Mouse (Mus musculus) lung, embryonic 14.5 days (tissue): ENCODE data around the gene Gm826. TPM values are rescaled to one million over a fixed set of nuclear protein-coding genes. Genes with fewer than 3 reads are reported as not detected.
A peak's percentile ranks its signal among the peaks of the same experiment; 100 is the strongest.

Source experiments
- ATAC-seq: fragments of 200-750 bp; cut with Nextera tagmentation; 2 replicates; pipeline ENCODE4 v1.8.0; 2017; ENCODE audit warnings: mild to moderate bottlenecking, moderate TSS enrichment, moderate library complexity; ENCODE audit not compliant: insufficient read depth
- DNase-seq: peaks from one replicate; pipeline ENCODE4 v3.0.0-alpha.2; 2015
- H3K27ac ChIP-seq: fragments of 300-500 bp; sonication (generic); 2 replicates; pipeline ENCODE4 v1.5.1; 2014; ENCODE audit warnings: low read depth, mild to moderate bottlenecking, moderate library complexity
- H3K27me3 ChIP-seq: fragments of 300-500 bp; sonication (generic); 2 replicates; pipeline ENCODE4 v1.6.1; 2014; ENCODE audit warnings: low read length, control low read depth; ENCODE audit not compliant: insufficient read depth
- H3K36me3 ChIP-seq: fragments of 300-500 bp; sonication (generic); 2 replicates; pipeline ENCODE4 v1.6.1; 2014; ENCODE audit warnings: control low read depth; ENCODE audit not compliant: insufficient read depth
- H3K4me1 ChIP-seq: fragments of 300-500 bp; sonication (generic); 2 replicates; pipeline ENCODE4 v1.6.1; 2014; ENCODE audit warnings: antibody characterized with exemption, control low read depth; ENCODE audit not compliant: insufficient read depth
- H3K4me2 ChIP-seq: fragments of 300-500 bp; sonication (generic); 2 replicates; pipeline ENCODE4 v1.6.1; 2014; ENCODE audit warnings: mild to moderate bottlenecking
- H3K4me3 ChIP-seq: fragments of 300-500 bp; sonication (generic); 2 replicates; pipeline ENCODE4 v1.5.1; 2014; ENCODE audit warnings: low read depth, low read length
- H3K9ac ChIP-seq: fragments of 300-500 bp; sonication (generic); 2 replicates; pipeline ENCODE4 v1.6.1; 2014
- H3K9me3 ChIP-seq: fragments of 300-500 bp; sonication (generic); 2 replicates; pipeline ENCODE4 v1.6.1; 2016; ENCODE audit warnings: low read depth, low read length, control low read depth
- CTCF ChIP-seq: IDR thresholded peaks from 2 replicates; pipeline ENCODE4 v1.5.1; 2016; ENCODE audit warnings: antibody characterized with exemption, low read depth
- WGBS: fragments of 180-500 bp; shearing (Covaris S2); extraction: QIAGEN DNeasy Blood & Tissue Kit; methylation state at CpG from one replicate; pipeline ENCODE4 v1.1.7; 2014; 5-methylcytosine and 5-hydroxymethylcytosine counted together
- polyA plus RNA-seq: library from polyadenylated mRNA; unstranded; fragments of >200 nt; fragmentation: Nextera tagmentation; extraction: Ambion mirVana; gene quantifications from 2 replicates; pipeline ENCODE4 v1.2.1, GENCODE M21; 2014

Gm826 gene
- polyA plus RNA-seq, 1 experiment from 2014 or later: 0.70 TPM

DNA sequence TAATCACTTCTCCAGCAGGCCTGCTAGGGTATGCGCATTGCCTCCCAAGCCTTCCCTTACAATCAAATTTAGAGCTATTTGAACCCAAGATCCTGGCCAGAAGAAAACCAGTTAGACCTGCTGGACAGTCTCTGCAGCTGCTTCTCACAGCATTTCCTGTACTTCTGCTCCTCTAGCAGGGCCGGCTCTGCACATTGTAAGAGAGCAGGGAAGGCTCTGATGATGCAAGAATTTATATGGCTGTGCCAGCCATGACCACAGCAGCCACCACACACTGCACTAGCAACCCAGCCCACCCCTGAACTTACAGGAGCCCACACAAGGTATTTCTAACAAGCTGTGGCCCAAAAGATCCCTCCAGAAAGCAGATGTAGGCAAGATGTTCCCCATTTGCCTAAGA is 19.6 kb upstream of the Gm826 start:
- Histone ChIP-seq H3K4me3 (no peak overlapping the region), H3K4me1 (0 out of 2 replicates have a peak, but pooled peaks cover 4% of the 10 kb centered on the region), H3K9me3 (no peaks in the 10 kb centered on the region), H3K9ac (no peak overlapping the region), H3K4me2 (no peak overlapping the region), H3K27ac (peak overlapping the region; percentile 30; the same call in 1 of the 2 replicates), H3K27me3 (peaks cover 13% of the 10 kb centered on the region), H3K36me3 (no peaks in the 10 kb centered on the region)
- peak; percentile 85 for ATAC-seq
- WGBS: 39% methylated on average over 2 of the region's 2 CpGs
- peak; percentile 72 for DNase-seq
- TF ChIP-seq CTCF: no peak

DNA sequence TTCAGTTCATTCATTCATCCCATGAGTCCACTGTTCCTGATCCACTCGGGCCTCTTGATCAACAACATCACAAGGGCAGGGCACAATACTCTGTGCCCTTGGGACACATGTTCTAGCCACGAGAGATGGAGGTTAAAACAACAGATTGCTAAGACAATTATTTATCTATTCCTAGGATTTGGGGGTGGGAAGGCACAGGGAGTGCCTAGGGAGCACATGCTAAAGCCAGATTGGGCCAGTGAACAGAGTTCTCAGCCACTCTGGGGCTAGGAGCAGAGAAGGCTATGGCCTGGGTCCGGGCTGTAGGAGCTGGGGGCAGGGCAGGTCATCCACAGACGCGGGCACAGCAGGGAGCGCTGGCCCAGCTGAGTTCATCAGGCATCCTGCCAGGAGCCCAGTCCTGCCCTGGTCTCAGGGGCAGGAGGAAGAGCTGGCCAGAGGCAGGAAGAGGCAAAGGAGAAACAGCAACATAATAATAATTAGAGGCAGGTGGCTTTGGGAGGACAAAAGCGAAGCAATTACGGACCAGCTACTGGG is 17.1 kb upstream of the Gm826 start:
- Histone ChIP-seq H3K27ac (no peak overlapping the region), H3K4me2 (no peak overlapping the region), H3K36me3 (no peaks in the 10 kb centered on the region), H3K27me3 (no peaks in the 10 kb centered on the region), H3K4me1 (0 out of 2 replicates have a peak, but pooled peaks cover 4% of the 10 kb centered on the region), H3K4me3 (no peak overlapping the region), H3K9me3 (no peaks in the 10 kb centered on the region), H3K9ac (no peak overlapping the region)
- ATAC-seq (no peak), DNase-seq (no peak)
- no peak for TF ChIP-seq CTCF
- 35% methylated on average over 8 of the region's 8 CpGs for WGBS

DNA sequence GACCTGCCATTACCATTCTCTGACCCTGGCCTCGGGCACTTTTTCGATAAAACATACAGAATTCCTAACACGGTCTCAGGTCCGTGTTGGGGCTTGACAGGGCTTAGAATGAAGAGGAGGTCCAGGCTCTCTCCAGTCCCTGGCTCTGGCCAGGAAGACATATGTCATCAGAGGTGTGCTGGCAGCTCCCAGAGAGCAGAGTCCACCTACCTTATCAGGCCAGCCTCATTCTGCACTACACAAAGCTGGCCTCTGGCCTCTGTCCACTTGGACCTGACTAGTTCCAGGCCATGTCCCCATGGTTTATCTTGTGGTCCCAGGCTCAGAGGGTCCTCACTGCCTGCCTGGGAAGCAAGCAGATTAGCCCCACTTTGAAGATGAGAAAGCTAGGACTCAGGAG is 15.6 kb upstream of the Gm826 start:
- Histone ChIP-seq H3K27ac (no peak overlapping the region), H3K4me3 (no peak overlapping the region), H3K4me2 (no peak overlapping the region), H3K27me3 (no peaks in the 10 kb centered on the region), H3K4me1 (0 out of 2 replicates have a peak, but pooled peaks cover 4% of the 10 kb centered on the region), H3K9me3 (no peaks in the 10 kb centered on the region), H3K9ac (no peak overlapping the region), H3K36me3 (no peaks in the 10 kb centered on the region)
- no peak for TF ChIP-seq CTCF
- 48% methylated on average over 4 of the region's 4 CpGs for WGBS
- DNase-seq (no peak), ATAC-seq (no peak)

DNA sequence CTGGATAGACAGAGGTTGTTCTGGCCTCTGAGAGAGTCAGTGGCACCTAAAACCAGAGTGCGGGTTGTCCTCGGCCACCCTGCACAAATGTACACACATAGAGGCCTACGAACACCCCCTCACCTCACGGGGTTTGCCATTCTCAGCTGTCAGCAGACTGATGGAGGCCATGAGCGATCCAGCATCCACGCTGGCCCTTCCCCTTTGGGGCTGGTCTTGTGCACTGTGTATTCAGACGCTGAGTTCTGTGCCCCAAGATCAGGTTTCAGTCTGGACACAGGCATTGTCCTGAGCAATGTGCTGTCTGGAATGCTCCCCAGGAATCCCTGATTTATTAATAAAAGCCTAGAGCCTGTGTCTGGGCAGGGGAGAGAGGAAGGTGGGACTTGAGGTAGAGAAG is 14.8 kb upstream of the Gm826 start:
- TF ChIP-seq CTCF: no peak
- Histone ChIP-seq H3K27ac (no peak overlapping the region), H3K36me3 (no peaks in the 10 kb centered on the region), H3K4me3 (no peak overlapping the region), H3K27me3 (no peaks in the 10 kb centered on the region), H3K4me2 (no peak overlapping the region), H3K9ac (no peak overlapping the region), H3K9me3 (no peaks in the 10 kb centered on the region), H3K4me1 (0 out of 2 replicates have a peak, but pooled peaks cover 3% of the 10 kb centered on the region)
- no peak for DNase-seq
- 26% methylated on average over 7 of the region's 7 CpGs for WGBS
- no peak for ATAC-seq

DNA sequence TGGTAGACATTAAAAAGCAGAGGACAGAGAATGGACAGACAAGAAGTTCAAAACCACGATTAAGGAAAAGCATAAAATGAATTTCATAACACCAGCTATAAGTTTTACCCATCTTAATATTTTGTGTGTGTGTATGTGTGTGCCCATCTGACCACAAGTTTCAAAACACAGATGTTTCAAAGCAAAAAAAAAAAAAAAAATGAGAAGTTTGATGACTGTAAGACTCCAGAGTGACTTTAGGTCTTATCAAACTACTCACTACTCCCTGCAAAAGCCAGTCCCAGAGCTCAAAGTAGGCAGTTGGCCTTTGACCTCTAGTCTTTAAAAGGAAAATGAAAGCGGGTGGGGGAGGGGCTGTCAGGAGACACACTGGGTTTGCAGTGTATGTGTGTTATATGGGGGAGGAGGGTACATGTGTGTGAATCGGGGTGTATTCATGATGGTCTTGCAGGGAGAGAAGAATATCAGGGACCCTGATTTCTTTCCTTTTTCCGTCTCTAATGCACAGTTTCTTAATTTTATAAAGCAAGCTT is 14.2 kb upstream of the Gm826 start:
- H3K9me3 ChIP-seq: no peaks in the 10 kb centered on the region
- TF ChIP-seq CTCF: no peak
- no peaks in the 10 kb centered on the region for H3K36me3 ChIP-seq
- H3K27me3 ChIP-seq: no peaks in the 10 kb centered on the region
- ATAC-seq: no peak
- H3K27ac ChIP-seq: no peak overlapping the region
- WGBS: 65% methylated on average over 4 of the region's 4 CpGs
- H3K4me1 ChIP-seq: no peaks in the 10 kb centered on the region
- DNase-seq: no peak
- no peak overlapping the region for H3K9ac ChIP-seq
- no peak overlapping the region for H3K4me2 ChIP-seq
- H3K4me3 ChIP-seq: no peak overlapping the region

DNA sequence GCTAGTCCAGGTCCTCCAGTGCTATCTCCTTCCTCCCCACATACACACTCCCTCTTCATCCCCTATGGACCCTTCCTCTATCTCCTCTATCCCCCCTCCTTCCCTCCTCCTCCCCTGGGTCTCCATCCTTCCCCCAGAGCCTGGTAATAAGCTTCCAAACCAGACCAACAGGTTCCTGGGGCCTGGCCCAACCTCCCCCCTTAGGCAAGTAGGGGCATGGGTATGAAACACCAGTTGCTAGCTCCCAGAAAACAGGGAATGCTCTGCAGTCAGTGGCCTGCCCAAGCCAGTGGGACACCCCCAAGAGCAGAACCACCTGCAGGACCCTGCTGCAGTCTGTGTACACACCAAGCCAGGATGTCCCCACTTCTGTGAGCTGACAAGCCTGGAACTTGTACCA is 11.7 kb upstream of the Gm826 start:
- H3K4me2 ChIP-seq: no peak overlapping the region
- no peak overlapping the region for H3K27ac ChIP-seq
- H3K9ac ChIP-seq: no peak overlapping the region
- TF ChIP-seq CTCF: no peak
- H3K27me3 ChIP-seq: no peaks in the 10 kb centered on the region
- no peak; the same call in 1 of the 2 replicates for ATAC-seq
- DNase-seq: no peak
- H3K4me3 ChIP-seq: no peak overlapping the region
- no peaks in the 10 kb centered on the region for H3K9me3 ChIP-seq
- no peaks in the 10 kb centered on the region for H3K36me3 ChIP-seq
- no peaks in the 10 kb centered on the region for H3K4me1 ChIP-seq

DNA sequence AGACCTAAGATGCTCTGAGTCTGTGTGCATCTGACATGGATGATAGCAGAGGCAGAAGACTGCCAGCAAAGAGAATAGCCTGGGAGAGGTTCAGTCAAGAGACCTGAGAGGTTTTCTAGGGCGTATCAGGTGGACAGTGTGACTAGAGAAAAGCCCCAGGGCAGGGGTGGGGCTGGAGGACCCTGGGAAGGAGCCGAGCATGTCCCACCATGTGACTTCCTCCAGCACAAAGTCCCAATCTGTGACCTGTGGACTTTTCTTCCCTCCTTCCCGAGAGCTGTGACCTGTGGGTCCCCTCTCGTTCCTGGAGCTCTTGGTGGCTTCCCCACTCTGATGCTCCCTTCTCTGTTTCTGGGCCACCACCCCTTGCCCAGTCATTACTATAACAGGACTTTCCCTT is 6.2 kb upstream of the Gm826 start:
- no peak for DNase-seq
- H3K9ac ChIP-seq: no peak overlapping the region
- WGBS: 61% methylated on average over 4 of the region's 4 CpGs
- no peaks in the 10 kb centered on the region for H3K36me3 ChIP-seq
- no peak overlapping the region for H3K4me3 ChIP-seq
- no peaks in the 10 kb centered on the region for H3K27me3 ChIP-seq
- TF ChIP-seq CTCF: no peak
- no peak overlapping the region for H3K27ac ChIP-seq
- H3K9me3 ChIP-seq: no peaks in the 10 kb centered on the region
- no peak overlapping the region for H3K4me2 ChIP-seq
- ATAC-seq: no peak
- H3K4me1 ChIP-seq: no peaks in the 10 kb centered on the region
